Mouse (Mus musculus) spleen, postnatal 10 days (tissue): ENCODE results near the gene Gstm6.
"Not testable (repeated sequence)": the region's sequence is repeated elsewhere in the genome, so short reads cannot be mapped to it uniquely, and the experiment has no call there.

Experiments used
- DNase-seq, 2 experiments: peaks; one replicate each; pipeline ENCODE4 v3.0.0; 2021 to 2022; ENCODE audit warnings: low spot score in 2 of 2

Gstm6 gene

GRCm38 (mm10) chr3:107895194-107895719, 48.3 kb downstream of the Gstm6 start:
- DNase-seq = no peak

DNA sequence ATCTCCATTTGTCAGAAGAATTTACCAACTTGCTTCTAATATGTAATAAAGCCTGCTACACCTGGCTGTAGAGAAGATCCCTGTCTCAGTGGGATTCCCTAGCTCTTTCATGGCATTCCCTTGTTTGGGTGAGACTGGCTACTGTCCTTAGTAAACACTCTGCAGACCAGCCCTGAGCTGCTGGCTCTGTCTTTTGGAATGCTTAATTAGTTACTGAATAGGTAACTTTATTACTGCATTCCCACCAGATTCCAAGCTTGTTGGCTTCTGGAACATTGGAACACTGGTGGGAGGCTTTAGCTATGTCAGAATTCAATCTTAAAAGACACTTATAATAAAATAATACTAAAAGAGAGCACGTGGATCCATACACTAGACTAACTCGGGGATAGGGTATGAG, 54.3 kb downstream of the Gstm6 start:
- not testable (repeated sequence) for DNase-seq
